Mouse (Mus musculus) urinary bladder, postnatal 10 days (tissue): ENCODE results near the gene Zfp536.
A peak's percentile ranks its signal among the peaks of the same experiment; 100 is the strongest.

ENCODE experiments used
- DNase-seq: peaks from one replicate; pipeline ENCODE4 v3.0.0; 2022; ENCODE audit warnings: low spot score

Gene Zfp536

DNA sequence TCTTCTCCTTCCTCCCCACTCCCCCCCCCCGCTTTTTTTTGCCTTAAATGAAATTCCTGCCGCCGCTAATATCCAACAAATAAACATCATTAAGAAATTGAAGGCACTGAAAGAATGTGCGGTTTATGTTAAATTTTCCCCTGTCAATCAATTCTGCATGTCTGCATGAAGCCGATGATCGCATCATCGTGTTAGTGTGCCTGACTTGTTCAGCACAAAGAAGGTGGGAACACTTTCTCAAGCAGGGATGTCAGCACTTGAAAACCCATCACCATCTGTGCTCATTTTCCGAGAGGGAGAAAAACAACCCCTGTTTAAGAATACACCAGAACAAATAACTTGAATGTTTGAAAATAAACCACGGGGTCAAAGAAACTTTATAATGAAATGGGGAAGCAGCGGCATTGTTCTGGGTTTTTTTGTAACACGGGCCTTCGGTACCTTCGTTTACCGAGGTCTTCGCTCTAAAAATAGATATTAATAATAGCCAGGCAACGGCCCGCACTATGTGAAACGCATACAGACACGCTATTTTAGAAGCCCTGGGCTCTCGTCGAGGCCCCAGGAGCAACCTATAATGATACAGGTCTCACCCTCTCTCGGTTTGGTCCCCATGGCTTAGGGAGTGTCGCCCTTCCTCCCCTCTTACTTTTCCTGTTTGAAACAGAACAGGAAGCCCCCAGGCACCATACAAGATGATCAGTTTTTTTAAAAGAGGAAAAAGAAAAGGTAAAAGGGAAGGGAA is 83.7 kb downstream of the Zfp536 start:
- no peak for DNase-seq

- no peak for DNase-seq
These were observed 84.3 kb downstream of the Zfp536 start for GRCm38 (mm10) chr7:37689107-37689511.

- DNase-seq: no peak
These were observed 87.1 kb downstream of the Zfp536 start for GRCm38 (mm10) chr7:37686366-37686765.

DNA sequence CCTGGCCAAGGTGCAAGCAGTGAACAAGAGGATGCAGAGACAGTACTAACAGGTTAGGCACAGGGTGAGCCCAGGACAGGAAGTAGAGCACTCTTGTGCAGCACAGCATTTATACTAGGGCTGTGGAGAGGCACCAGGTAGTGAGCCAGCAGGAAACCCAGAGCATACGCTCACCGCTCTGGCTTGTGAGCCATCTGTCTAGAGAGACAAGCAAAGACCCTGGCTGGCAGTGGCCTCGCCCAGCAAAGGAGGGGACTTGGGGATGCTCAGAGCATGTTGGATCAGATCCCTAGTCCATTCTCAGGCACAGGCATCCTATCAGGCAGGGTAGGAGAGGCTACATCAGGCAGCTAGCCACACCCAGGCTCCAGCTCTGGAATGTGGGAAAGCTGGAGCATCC is 88.2 kb downstream of the Zfp536 start:
- no peak for DNase-seq

GRCm38 (mm10) chr7:37681335-37681734 is 92.1 kb downstream of the Zfp536 start:
- no peak for DNase-seq

DNA sequence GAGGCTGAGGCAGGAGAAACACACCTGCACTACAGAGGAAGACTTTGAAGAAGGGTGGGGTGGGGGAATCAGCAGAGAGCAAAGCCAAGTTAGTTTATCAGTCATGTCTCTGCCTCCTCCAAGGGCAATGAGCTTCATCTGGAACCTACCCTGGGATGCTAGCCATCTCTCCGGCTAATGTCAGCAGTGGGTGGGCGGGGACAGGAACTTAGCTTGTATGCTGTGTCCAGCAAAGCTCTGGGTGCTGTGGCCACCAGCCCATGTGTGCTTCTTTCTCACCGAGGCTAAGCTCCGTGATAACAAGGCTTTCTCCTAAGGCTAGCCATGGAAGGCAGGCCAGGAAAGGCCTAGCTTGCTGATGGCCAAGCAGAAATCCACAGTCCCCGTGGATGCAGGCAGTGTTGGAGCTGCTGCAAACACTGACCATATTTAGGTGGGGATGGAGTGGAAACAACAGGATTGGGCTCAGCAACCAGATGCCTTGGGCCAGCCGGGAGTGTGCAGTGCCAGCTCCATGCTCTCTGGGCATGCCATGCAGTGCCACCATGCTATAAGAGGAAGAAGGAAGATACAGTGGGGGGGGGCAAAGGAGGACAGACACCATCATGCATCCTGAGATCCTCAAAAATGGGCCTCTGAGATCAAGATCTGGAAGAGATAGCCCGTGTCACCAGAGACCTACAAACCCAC is 109.6 kb downstream of the Zfp536 start:
- no peak for DNase-seq

DNA sequence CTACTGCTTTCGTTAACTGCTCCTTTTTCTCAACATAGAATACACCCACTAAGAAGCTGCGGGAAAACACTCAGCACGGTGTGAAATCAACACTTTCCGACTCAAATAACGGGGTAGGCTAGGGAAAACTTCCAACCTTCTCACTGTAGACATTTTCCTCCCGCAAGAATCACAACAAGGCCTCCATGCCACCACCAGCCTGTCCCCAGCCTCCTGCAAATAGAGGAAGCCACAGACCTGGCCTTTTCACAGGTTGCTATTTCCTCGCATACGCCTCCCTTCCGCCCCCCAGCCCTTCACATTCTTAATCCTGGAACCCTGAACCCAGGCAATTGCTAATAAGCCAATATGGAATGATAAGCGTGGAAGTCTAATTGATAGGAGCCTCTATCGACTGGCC is 124.8 kb downstream of the Zfp536 start:
- DNase-seq: no peak

GRCm38 (mm10) chr7:37647917-37648615 is 125.4 kb downstream of the Zfp536 start:
- no peak for DNase-seq

DNA sequence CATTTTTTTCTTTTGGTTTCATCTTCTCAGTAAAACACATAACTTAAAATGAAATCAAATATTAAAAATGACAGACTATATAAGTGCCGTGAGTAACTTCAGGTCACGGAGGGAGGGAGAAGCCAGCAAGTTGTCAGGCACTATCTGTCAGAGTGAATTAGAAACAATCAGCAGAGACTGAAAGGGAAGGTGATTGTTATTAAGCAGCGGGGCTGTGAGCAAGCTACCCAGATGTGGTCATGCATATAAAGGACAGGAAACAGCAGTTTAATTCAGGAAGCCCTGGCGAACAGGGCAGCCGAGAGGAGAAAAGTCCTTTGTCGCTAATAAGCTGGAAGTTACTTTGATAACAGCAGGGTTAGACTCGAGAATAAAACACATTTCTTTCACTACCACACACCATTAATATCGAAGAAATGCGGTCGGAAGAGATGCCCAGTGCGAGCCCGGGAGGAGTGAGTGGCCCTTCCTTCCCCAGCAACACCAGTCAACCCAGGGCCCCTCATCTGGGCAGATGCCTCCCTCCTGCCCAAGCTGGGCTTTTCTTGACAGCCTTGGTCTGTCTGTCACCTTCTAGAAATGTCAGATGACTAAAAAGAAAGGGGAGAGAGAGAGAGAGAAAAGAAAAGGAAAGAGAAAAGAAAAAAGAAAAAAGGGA is 133.6 kb downstream of the Zfp536 start:
- no peak for DNase-seq

GRCm38 (mm10) chr7:37634812-37635211 is 138.6 kb downstream of the Zfp536 start:
- no peak for DNase-seq

- DNase-seq: no peak
These were observed 143.0 kb downstream of the Zfp536 start for GRCm38 (mm10) chr7:37630410-37630809.

DNA sequence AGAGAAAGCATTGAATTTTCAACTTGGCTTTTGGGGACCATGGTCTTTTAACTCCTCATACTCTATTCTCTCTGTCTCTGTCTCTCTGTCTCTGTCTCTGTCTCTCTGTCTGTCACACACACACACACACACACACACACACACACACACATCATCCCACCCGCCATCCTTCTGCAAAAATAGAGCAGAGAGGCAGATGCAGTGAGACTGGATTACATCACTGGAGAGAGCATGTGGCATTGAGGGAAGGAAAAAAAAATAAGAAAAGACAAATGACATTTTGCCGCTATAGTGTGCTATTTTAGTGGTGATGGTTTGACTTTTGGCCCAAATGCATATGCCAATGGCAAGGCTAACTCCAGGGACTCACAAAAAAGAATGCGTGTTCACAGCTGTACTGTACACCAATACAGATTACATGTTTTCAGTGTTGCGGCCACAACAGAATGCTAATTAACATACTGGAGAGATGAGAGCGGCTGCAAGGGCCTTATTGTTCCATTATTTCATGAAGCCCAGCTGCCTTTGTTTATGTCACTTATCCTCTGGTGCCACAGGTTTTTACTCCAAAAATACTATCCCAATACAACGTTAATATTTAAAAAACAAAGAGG is 145.4 kb downstream of the Zfp536 start:
- no peak for DNase-seq

- DNase-seq: no peak
These were observed 147.7 kb downstream of the Zfp536 start for GRCm38 (mm10) chr7:37625758-37626157.

GRCm38 (mm10) chr7:37624759-37625340 is 148.6 kb downstream of the Zfp536 start:
- DNase-seq: no peak

GRCm38 (mm10) chr7:37623903-37624758 is 149.3 kb downstream of the Zfp536 start:
- peak; percentile 18 for DNase-seq

DNA sequence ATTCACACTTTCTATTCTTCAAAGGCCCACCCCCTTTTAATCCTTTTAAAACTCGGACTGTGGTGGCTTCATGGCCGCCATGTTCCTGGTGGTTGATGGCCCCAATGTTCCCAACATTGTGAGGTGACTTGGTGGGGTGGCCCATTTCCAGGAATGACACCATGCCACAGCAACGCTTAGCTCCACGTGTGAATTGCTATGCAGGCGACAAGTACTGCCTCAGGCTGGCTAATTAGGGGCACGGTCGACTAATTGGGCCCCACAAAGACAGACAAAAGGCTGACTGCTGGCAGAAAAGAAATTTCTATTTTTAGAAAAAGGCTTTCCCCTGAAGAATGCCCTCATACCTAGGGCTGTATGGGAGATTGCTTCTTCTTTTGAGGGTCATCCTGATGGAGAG is 154.2 kb downstream of the Zfp536 start:
- DNase-seq: no peak

DNA sequence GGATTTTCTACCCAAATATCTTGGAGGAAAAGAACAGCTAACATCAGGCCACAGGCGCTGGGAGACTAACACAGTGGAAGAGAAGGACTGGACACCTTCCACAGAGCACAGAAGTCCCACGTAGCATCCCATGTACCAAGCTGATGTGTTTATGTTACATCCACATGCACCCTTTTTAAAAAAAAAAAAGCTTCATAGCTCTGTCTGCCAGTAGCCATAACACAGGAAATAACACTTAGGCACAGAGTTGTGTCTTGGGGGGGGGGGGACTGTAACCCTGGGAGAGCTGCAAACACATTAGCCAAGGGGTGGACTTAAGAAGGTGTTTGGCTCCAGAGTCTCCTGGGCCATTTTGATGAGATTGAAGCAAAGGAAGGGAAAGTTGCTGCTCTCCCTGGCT is 155.6 kb downstream of the Zfp536 start:
- DNase-seq: no peak

- no peak for DNase-seq
These were observed 157.5 kb downstream of the Zfp536 start for GRCm38 (mm10) chr7:37615932-37616331.

DNA sequence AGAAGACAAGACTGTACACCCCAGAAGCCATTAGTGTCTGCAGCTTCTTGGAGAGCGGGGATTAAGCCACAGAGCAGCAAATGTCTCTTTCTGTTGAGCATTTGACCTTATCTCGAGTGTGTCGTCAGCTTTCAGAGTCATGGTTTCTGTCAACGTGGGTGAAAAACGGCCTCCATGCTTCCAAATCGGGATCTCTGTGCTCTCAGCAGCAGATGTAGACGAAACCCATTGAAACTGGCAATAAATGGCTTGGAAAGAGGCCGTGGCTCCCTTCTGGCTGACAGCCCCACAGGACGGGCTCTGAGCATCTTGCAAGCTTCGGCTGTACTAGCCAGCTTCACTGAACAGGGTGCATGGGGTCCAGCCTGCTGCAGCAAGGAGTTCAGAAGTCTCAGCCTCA is 159.1 kb downstream of the Zfp536 start:
- DNase-seq: no peak

DNA sequence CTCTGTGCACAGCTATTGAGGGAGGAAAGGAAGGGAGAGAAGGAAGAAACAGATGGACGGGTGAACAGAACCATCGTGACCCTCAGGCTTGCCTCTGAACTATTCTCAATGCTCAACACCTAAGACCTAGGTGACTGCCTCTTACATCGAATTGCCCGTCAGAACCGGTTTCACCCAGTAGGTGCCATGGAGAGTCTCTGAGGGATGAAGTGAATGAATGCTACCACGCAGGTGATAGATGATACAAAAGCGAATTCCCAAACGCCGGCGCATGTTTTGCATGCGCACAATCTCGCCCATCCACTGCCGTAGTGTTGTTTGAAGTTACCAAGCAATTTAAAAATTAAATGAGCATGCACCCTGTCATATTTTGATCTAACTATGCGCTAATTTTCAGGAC is 164.9 kb downstream of the Zfp536 start:
- DNase-seq: no peak

GRCm38 (mm10) chr7:37607906-37608305 is 165.5 kb downstream of the Zfp536 start:
- DNase-seq: no peak
